ENCODE assay signal across 9 mouse cellular contexts in genomic region chr4:48634058-48634457, GRCm38 (mm10). TPM values are rescaled to one million over a fixed set of nuclear protein-coding genes. Genes with fewer than 3 reads are reported as not detected.
DNase-seq lines count a peak whose midpoint lies in the region; ATAC-seq lines count a peak whose summit lies in the region.
"Had no signal": no experiment of that assay in that cellular context is flagged by ENCODE, and none has a peak within 500 bp of the region (broad histone marks: within the 10 kb centered on the region; RNA-seq: fewer than 3 reads in every experiment).

No protein-coding gene starts in this region.

- peaks cover 33% of the 10 kb centered on the region for H3K4me1 ChIP-seq in heart, embryonic 12.5 days (replicated peaks)
- no peaks in the 10 kb centered on the region for H3K4me1 ChIP-seq in limb, embryonic 11.5 days (ENCODE audit: control insufficient read depth, insufficient read depth, low read length)
- H3K4me1 ChIP-seq: limb, embryonic 15.5 days had no signal

- H3K36me3 ChIP-seq in heart, embryonic 12.5 days, result peaks cover 35% of the 10 kb centered on the region
- H3K36me3 ChIP-seq in limb, embryonic 11.5 days (ENCODE audit: control insufficient read depth, insufficient read depth, low read length), result peaks cover 4% of the 10 kb centered on the region; the same call in 1 of the 2 replicates

- no peak overlapping the region for H3K4me3 ChIP-seq in heart, embryonic 12.5 days
- H3K4me3 ChIP-seq in limb, embryonic 11.5 days (ENCODE audit: low read depth, low read length), result no peak overlapping the region
- H3K4me3 ChIP-seq: limb, embryonic 15.5 days had no signal

- no peaks in the 10 kb centered on the region for H3K27me3 ChIP-seq in heart, embryonic 12.5 days (replicated peaks)
- no peaks in the 10 kb centered on the region for H3K27me3 ChIP-seq in limb, embryonic 11.5 days (ENCODE audit: control insufficient read depth, insufficient read depth, low read length)
- H3K27me3 ChIP-seq: limb, embryonic 15.5 days had no signal

- H3K27ac ChIP-seq in heart, embryonic 12.5 days (ENCODE audit: poor library complexity, severe bottlenecking), result no peak overlapping the region
- H3K27ac ChIP-seq in limb, embryonic 11.5 days (replicated peaks; ENCODE audit: low read depth, low read length), result no peak overlapping the region
- H3K27ac ChIP-seq: limb, embryonic 15.5 days had no signal

- no peak overlapping the region for H3K9ac ChIP-seq in heart, embryonic 12.5 days
- no peak overlapping the region for H3K9ac ChIP-seq in limb, embryonic 11.5 days (ENCODE audit: low read length)
- H3K9ac ChIP-seq: limb, embryonic 15.5 days had no signal

- no peaks in the 10 kb centered on the region for H3K9me3 ChIP-seq in heart, embryonic 12.5 days (replicated peaks)
- H3K9me3 ChIP-seq in limb, embryonic 11.5 days (ENCODE audit: control insufficient read depth, low read length), result no peaks in the 10 kb centered on the region
- H3K9me3 ChIP-seq: limb, embryonic 15.5 days had no signal

- DNase-seq in heart, adult 11 months, result peak; percentile 33
- peak; percentile 30 to 38 for DNase-seq in B cell, adult 2 months
- peak; percentile 18 for DNase-seq in c-Kit-positive CD71-positive TER-119-positive erythroid progenitor cells, embryonic 14.5 days (ENCODE audit: low spot score)
- peak; percentile 59 for DNase-seq in limb, embryonic 11.5 days (ENCODE audit: low spot score)
- DNase-seq in right cerebral cortex, postnatal 36 days (ENCODE audit: low spot score in 2 of 2), result no peak
- no peak for DNase-seq in layer of hippocampus, adult 9-10 months (ENCODE audit: low spot score)

- no peak overlapping the region for H3K4me2 ChIP-seq in heart, embryonic 12.5 days
- no peak overlapping the region for H3K4me2 ChIP-seq in limb, embryonic 11.5 days (ENCODE audit: low read depth, severe bottlenecking)
- H3K4me2 ChIP-seq: limb, embryonic 15.5 days had no signal

- WGBS in heart, embryonic 12.5 days, result 72% methylated on average over 2 of the region's 2 CpGs
- 86% methylated on average over 2 of the region's 2 CpGs for WGBS in limb, embryonic 11.5 days

- ATAC-seq in heart, embryonic 12.5 days (ENCODE audit: insufficient number of reproducible peaks, low FRiP score), result no peak
- no peak for ATAC-seq in limb, embryonic 11.5 days (ENCODE audit: insufficient number of reproducible peaks, low FRiP score, low TSS enrichment, low read depth)
- no peak for ATAC-seq in inflammation-experienced regulatory T-cells, adult 6 months

RNA-seq across cellular contexts. Expression of gene Cavin4, which starts 29.3 kb away (rescaled TPM):
- 1.7 and 2.5 TPM in 2 replicates for polyA plus RNA-seq in heart, embryonic 12.5 days (2016; fragmentation: Nextera tagmentation; extraction: Ambion mirVana)
- polyA plus RNA-seq in limb, embryonic 11.5 days (2014; fragmentation: Nextera tagmentation; extraction: Ambion mirVana), result 1.7 TPM in 2 replicates
- not detected for polyA plus RNA-seq in inflammation-experienced regulatory T-cells, adult 6 months (2017; shearing (Covaris generic))

RNA-seq across cellular contexts. Expression of gene Tmeff1, which starts 49.1 kb away (rescaled TPM):
- polyA plus RNA-seq in heart, embryonic 12.5 days (2016; fragmentation: Nextera tagmentation; extraction: Ambion mirVana), result 54.8 and 55.4 TPM in 2 replicates
- 128 TPM in 2 replicates for polyA plus RNA-seq in limb, embryonic 11.5 days (2014; fragmentation: Nextera tagmentation; extraction: Ambion mirVana)
- polyA plus RNA-seq in inflammation-experienced regulatory T-cells, adult 6 months (2017; shearing (Covaris generic)), result not detected

Comparison
In these comparisons a context has a peak if more than half of its experiments do, and no peak if none do; other contexts are left out.
1. DNase-seq: peak in heart, adult 11 months (single experiment), B cell, adult 2 months (2 of 2), c-Kit-positive CD71-positive TER-119-positive erythroid progenitor cells, embryonic 14.5 days (single experiment) and limb, embryonic 11.5 days (single experiment); none in right cerebral cortex, postnatal 36 days (0 of 2) and layer of hippocampus, adult 9-10 months (single experiment).
2. RNA of gene Tmeff1, which starts 49.1 kb away (polyA plus RNA-seq): 128 TPM in limb, embryonic 11.5 days and 54.8 to 55.4 TPM in heart, embryonic 12.5 days; not detected in inflammation-experienced regulatory T-cells, adult 6 months; every median in the first group is over 10 times any median in the second.